Mouse (Mus musculus): ENCODE data around the gene Zbed6. TPM values are rescaled to one million over a fixed set of nuclear protein-coding genes. Genes with fewer than 3 reads are reported as not detected.

The Zbed6 gene
- total and polyA plus RNA-seq, 2 experiments from 2014 or later = 18.8 TPM; not detected in 1

DNA sequence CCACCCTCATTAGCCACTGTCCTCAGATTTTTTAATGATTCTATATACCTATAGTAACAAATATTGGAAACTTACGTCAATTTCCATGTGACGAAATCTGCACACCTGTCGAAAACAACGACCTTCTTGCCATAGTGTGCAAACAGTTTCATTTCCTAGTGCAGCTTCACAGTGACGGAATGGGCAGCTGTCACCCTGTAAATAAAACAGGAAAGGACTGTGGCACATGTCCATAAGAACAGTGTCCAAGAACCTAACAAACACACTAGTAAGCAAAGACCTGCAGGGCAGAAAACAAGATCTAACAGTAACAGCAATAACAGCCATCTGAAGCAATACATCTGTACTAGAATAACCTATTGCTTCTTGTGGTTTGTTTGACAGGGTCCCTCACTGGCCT is 15.0 kb downstream of the Zbed6 start:
- Histone ChIP-seq H3K27ac (ENCODE audit: low read depth) (no peak overlapping the region), H3K9me3 (replicated peaks; ENCODE audit: control insufficient read depth, low read length) (no peaks in the 10 kb centered on the region), H3K36me3 (replicated peaks; ENCODE audit: control insufficient read depth, insufficient read depth, low read length) (peaks cover 66% of the 10 kb centered on the region), H3K4me1 (ENCODE audit: control insufficient read depth, insufficient read depth) (no peaks in the 10 kb centered on the region), H3K4me3 (ENCODE audit: low read depth, low read length) (no peak overlapping the region), H3K4me2 (ENCODE audit: low read depth, low read length) (no peak overlapping the region), H3K27me3 (ENCODE audit: control insufficient read depth, insufficient read depth, low read length) (no peaks in the 10 kb centered on the region), H3K9ac (replicated peaks; ENCODE audit: low read depth, low read length) (no peak overlapping the region)
- no peak for TF ChIP-seq EP300 (IDR thresholded peaks at IDR 0.05; ENCODE audit: low read depth)
- TF ChIP-seq CTCF (IDR thresholded peaks at IDR 0.05; ENCODE audit: low read depth) = no peak
- ATAC-seq (ENCODE audit: insufficient read depth, low read depth) = no peak
- 88% methylated on average over 5 of the region's 5 CpGs for WGBS
- DNase-seq (ENCODE audit: low spot score) = no peak

DNA sequence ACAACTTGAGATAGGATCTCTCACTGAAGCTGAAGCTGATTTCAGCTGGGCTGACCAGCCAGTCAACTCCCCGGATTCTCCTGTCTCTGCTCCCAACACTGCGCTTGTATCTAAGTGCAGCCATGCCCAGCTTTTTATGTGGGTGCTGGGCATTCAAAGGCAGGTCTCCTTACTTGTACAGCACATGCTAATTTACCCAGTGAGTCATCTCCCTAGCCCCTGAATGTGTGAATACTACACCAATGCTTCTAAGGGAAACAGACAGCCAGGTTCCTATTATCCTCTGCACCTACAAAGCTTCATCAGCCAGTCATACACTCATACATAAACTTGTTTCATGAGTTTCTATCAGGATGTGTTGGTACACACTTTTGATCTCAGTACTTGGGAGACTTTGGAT is 19.5 kb downstream of the Zbed6 start:
- Histone ChIP-seq H3K36me3 (replicated peaks; ENCODE audit: control insufficient read depth, insufficient read depth, low read length) (peaks cover 97% of the 10 kb centered on the region), H3K9ac (replicated peaks; ENCODE audit: low read depth, low read length) (no peak overlapping the region), H3K27ac (ENCODE audit: low read depth) (no peak overlapping the region), H3K9me3 (replicated peaks; ENCODE audit: control insufficient read depth, low read length) (no peaks in the 10 kb centered on the region), H3K27me3 (ENCODE audit: control insufficient read depth, insufficient read depth, low read length) (no peaks in the 10 kb centered on the region), H3K4me3 (ENCODE audit: low read depth, low read length) (no peak overlapping the region), H3K4me2 (ENCODE audit: low read depth, low read length) (no peak overlapping the region), H3K4me1 (ENCODE audit: control insufficient read depth, insufficient read depth) (no peaks in the 10 kb centered on the region)
- TF ChIP-seq EP300 (IDR thresholded peaks at IDR 0.05; ENCODE audit: low read depth) = no peak
- TF ChIP-seq CTCF (IDR thresholded peaks at IDR 0.05; ENCODE audit: low read depth) = no peak
- 90% methylated on average over 2 of the region's 2 CpGs for WGBS
- DNase-seq (ENCODE audit: low spot score) (no peak), ATAC-seq (ENCODE audit: insufficient read depth, low read depth) (no peak)

DNA sequence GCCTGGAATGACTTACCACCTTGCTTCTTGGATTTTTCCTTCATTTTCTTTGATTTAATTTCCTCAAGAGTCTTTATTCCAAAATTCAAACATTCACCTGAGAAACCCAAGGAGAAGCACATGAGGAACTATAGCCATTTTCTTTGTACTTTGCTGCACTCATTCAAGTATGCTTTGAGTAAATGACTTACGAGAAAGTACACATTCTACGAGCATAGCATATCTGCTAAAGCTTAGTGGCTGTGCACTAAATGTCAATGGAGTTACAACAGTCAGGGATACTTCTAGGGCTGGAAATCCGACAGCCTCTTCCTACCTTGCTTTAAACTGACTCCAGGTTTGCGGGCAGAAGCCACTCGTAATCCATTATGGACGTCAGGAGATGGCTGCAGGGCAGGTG is 22.2 kb downstream of the Zbed6 start:
- H3K9me3 ChIP-seq (replicated peaks; ENCODE audit: control insufficient read depth, low read length) = no peaks in the 10 kb centered on the region
- H3K9ac ChIP-seq (replicated peaks; ENCODE audit: low read depth, low read length) = no peak overlapping the region
- H3K4me2 ChIP-seq (ENCODE audit: low read depth, low read length) = no peak overlapping the region
- no peak overlapping the region for H3K27ac ChIP-seq (ENCODE audit: low read depth)
- no peaks in the 10 kb centered on the region for H3K4me1 ChIP-seq (ENCODE audit: control insufficient read depth, insufficient read depth)
- H3K36me3 ChIP-seq (replicated peaks; ENCODE audit: control insufficient read depth, insufficient read depth, low read length) = peaks cover 94% of the 10 kb centered on the region
- TF ChIP-seq CTCF (IDR thresholded peaks at IDR 0.05; ENCODE audit: low read depth) (no peak), EP300 (IDR thresholded peaks at IDR 0.05; ENCODE audit: low read depth) (no peak)
- ATAC-seq (ENCODE audit: insufficient read depth, low read depth) = no peak
- DNase-seq (ENCODE audit: low spot score) = no peak
- WGBS = 84% methylated on average over 6 of the region's 6 CpGs
- no peak overlapping the region for H3K4me3 ChIP-seq (ENCODE audit: low read depth, low read length)
- no peaks in the 10 kb centered on the region for H3K27me3 ChIP-seq (ENCODE audit: control insufficient read depth, insufficient read depth, low read length)

DNA sequence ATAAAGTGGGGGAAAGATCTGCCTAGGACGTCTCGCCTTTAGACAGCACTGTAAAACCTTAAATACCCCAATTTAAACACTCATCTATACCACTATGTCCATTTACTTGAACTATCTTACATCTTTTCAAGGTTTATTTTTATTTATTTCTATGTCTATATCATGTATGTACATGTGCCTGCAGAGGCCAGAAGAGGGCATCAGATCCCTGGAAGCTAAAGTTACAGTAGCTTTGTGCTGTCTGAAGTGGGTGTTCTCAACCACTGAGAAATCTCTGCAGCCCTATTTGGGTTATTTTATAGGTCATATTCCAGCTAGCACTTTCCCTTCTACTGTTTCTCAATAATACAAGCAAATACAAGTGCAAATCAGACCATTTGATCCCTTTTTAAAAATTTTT is 28.5 kb downstream of the Zbed6 start:
- TF ChIP-seq EP300 (IDR thresholded peaks at IDR 0.05; ENCODE audit: low read depth) (no peak), CTCF (IDR thresholded peaks at IDR 0.05; ENCODE audit: low read depth) (peak; percentile 37)
- no peak for ATAC-seq (ENCODE audit: insufficient read depth, low read depth)
- Histone ChIP-seq H3K36me3 (replicated peaks; ENCODE audit: control insufficient read depth, insufficient read depth, low read length) (peaks cover 89% of the 10 kb centered on the region), H3K4me2 (ENCODE audit: low read depth, low read length) (no peak overlapping the region), H3K4me1 (ENCODE audit: control insufficient read depth, insufficient read depth) (no peaks in the 10 kb centered on the region), H3K9ac (replicated peaks; ENCODE audit: low read depth, low read length) (no peak overlapping the region), H3K4me3 (ENCODE audit: low read depth, low read length) (no peak overlapping the region), H3K27ac (ENCODE audit: low read depth) (no peak overlapping the region), H3K9me3 (replicated peaks; ENCODE audit: control insufficient read depth, low read length) (no peaks in the 10 kb centered on the region), H3K27me3 (ENCODE audit: control insufficient read depth, insufficient read depth, low read length) (no peaks in the 10 kb centered on the region)
- WGBS = 87% methylated on average over 2 of the region's 2 CpGs
- no peak for DNase-seq (ENCODE audit: low spot score)

DNA sequence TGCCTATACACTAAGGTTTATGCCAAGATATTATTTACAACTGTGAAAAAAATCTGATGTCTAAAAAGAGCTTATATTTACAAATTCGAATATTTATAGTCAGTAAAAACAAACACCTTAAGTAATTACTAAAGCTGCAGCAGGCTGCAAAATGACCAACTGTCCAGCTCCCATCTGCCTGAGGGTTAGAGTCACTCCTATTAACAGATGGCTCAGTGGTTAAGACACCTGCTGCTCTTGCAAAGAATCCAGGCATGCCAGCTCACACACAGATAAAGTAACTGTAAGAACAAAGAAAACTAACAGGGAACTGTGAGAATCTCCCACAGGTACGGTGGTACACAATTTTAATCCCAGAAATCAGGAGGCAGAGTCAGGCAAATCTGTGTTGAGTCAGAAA is 35.6 kb downstream of the Zbed6 start:
- DNase-seq (ENCODE audit: low spot score) (no peak), ATAC-seq (ENCODE audit: insufficient read depth, low read depth) (no peak)
- Histone ChIP-seq H3K9me3 (replicated peaks; ENCODE audit: control insufficient read depth, low read length) (no peaks in the 10 kb centered on the region), H3K27me3 (ENCODE audit: control insufficient read depth, insufficient read depth, low read length) (no peaks in the 10 kb centered on the region), H3K4me2 (ENCODE audit: low read depth, low read length) (no peak overlapping the region), H3K4me1 (ENCODE audit: control insufficient read depth, insufficient read depth) (no peaks in the 10 kb centered on the region), H3K36me3 (replicated peaks; ENCODE audit: control insufficient read depth, insufficient read depth, low read length) (peaks cover 86% of the 10 kb centered on the region), H3K9ac (replicated peaks; ENCODE audit: low read depth, low read length) (no peak overlapping the region), H3K27ac (ENCODE audit: low read depth) (no peak overlapping the region), H3K4me3 (ENCODE audit: low read depth, low read length) (no peak overlapping the region)
- WGBS = 61% methylated on average over 2 of the region's 2 CpGs
- no peak for TF ChIP-seq CTCF (IDR thresholded peaks at IDR 0.05; ENCODE audit: low read depth)
- no peak for TF ChIP-seq EP300 (IDR thresholded peaks at IDR 0.05; ENCODE audit: low read depth)

DNA sequence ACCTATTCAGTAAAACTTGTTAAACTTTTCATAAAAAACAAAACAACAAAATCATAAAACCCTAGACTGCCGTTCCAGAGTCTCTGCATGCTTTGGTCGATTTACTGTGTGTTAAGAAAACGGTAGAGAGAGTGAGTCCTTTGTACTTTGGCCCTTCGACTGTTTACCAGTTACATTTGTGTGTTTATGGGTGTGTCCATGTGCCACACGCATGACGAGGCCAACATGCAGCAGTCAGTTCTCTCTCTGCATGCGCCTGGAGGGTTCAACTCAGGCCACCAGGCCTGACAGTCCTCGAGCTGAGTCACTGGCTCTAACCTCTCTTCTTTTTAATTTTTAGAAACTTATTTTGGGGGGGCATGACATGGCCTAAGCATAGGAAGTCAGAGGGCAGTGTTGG is 42.4 kb downstream of the Zbed6 start:
- H3K4me2 ChIP-seq (ENCODE audit: low read depth, low read length) = no peak overlapping the region

More for the DNA sequence above, 42.4 kb downstream of the Zbed6 start:
- H3K27ac ChIP-seq (ENCODE audit: low read depth) = no peak overlapping the region
- DNase-seq (ENCODE audit: low spot score) (no peak), ATAC-seq (ENCODE audit: insufficient read depth, low read depth) (no peak)
- H3K36me3 ChIP-seq (replicated peaks; ENCODE audit: control insufficient read depth, insufficient read depth, low read length) = peaks cover 56% of the 10 kb centered on the region
- WGBS = 79% methylated on average over 8 of the region's 8 CpGs
- H3K27me3 ChIP-seq (ENCODE audit: control insufficient read depth, insufficient read depth, low read length) = no peaks in the 10 kb centered on the region
- no peaks in the 10 kb centered on the region for H3K9me3 ChIP-seq (replicated peaks; ENCODE audit: control insufficient read depth, low read length)
- H3K4me1 ChIP-seq (ENCODE audit: control insufficient read depth, insufficient read depth) = no peaks in the 10 kb centered on the region
- no peak overlapping the region for H3K9ac ChIP-seq (replicated peaks; ENCODE audit: low read depth, low read length)
- no peak overlapping the region for H3K4me3 ChIP-seq (ENCODE audit: low read depth, low read length)
- TF ChIP-seq EP300 (IDR thresholded peaks at IDR 0.05; ENCODE audit: low read depth) (no peak), CTCF (IDR thresholded peaks at IDR 0.05; ENCODE audit: low read depth) (no peak)

All from heart, postnatal 0 days (tissue).